Mouse (Mus musculus): ENCODE data around the gene C2cd4c.

The C2cd4c gene

DNA sequence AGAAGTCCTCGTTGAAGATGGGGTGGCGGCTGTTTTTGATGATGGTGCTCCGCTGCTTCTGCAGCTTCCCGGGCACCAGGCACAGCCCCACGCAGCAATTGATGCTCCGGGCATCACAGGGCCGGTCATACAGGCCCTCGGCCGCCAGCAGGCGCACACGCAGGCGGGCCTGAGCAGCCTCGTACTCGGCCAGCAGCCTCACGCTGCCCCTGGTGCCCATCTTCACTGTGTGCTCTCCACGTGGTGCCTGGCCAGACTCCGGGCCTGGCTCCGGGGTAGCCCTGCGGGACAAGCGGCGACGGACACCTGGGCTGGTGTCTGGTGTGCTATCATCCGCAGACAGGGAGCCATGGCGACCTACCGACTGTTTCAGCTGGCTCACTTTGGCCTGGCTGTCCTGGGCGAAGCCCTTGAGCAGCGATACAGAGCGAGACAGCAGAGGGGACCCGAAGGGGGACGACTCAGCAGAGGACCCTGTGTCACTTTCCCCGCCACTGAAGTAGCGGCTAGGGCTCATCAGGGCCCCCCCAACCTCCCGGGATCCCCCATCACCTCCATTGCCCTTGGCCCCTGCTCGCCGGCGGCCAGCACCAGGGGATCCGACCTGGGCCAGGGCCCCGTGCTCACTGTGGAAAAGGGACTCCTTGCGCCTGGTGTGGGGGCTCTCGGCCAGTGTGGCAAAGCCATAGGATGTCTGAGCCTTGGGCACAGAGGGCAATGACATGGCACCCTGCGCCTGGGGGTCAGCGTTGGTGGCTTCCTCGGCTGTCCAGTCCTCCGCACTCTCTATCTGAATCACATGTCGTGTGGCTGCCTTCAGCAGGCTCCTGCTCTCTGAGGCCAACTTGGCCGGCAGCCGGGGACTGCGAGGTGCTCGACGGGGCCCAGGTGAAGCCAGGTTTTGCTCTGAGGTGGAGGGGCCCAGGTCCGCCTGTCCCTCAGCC, 1.4 kb downstream of the C2cd4c start:
- no peak for DNase-seq (ENCODE audit: low read depth, low spot score)

DNA sequence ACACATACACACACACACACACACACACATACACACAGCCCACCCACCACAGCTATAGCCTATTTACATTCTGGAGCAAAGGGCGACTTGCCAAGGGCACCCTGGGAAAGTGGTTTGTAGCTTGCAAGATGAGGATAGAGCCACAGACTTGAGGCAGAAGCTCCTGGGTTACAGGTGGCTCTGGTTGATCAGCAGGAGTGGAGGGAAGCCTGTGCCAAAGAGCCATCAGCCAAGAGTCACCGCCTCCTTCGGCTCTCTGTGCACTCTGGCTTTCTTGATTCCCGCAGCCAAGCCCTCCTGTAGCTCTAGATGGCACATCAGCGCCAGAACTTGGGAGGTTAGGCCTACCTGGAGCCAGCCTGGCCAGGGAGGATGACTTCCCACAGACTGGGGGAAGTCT, 2.5 kb downstream of the C2cd4c start:
- DNase-seq (ENCODE audit: low read depth, low spot score): peak; percentile 21

DNA sequence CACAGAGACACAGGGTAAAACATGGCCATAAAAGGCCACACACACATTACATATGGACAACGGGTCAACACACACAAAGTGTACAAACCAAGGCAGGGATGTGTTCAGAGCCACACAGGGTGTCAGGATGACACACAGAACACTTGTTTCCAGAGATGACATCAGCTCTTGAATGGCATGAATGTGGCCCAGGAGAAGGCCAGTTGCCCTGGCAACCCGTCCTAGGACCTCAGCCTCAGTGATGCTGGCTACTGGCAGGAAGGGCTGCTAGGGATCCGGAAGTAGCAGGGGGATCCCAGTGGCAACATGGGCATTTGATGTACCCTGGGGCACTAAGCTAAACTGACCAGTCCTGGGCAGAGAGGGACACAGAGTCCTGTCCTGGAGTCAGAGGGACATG, 4.5 kb downstream of the C2cd4c start:
- DNase-seq (ENCODE audit: low read depth, low spot score): no peak

DNA sequence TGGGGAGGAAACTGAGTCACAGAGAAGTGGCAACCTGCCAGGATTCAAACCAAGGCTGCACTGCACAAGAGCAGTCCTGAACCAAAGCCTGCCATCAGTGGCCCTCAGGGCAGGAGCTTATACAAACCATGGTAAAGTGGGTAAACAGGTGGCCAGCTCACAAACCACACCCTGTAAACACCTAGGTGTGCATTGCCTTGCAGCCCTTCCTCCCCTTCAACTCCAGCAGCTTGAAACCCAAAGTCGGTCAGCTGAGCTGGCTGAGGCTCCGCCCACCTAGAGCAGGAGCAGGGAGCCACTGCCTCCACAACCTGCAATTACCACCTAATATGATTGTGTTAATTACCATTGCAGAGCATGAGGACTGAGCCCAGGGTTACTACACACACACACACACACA, 5.9 kb downstream of the C2cd4c start:
- DNase-seq (ENCODE audit: low read depth, low spot score): no peak

DNA sequence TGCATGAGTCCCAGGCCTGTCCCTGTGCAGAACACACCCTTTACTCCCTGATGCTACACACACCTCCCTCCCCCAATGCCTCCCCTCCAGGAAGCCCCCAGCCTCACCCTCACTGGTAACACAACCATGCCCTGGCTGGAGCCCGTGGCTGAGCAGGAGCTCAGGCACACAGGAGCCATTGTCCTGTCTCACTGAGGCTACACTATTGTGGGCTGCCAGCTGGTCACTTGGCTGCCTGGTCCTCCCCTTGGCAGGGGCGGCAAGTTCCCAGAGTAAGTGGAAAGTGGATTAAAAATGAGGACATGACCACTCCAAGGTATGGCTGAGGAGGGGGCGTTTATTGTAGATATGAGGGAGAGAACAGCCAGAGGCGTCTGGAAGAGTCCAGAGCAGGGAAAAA, 7.3 kb downstream of the C2cd4c start:
- DNase-seq (ENCODE audit: low read depth, low spot score): no peak

DNA sequence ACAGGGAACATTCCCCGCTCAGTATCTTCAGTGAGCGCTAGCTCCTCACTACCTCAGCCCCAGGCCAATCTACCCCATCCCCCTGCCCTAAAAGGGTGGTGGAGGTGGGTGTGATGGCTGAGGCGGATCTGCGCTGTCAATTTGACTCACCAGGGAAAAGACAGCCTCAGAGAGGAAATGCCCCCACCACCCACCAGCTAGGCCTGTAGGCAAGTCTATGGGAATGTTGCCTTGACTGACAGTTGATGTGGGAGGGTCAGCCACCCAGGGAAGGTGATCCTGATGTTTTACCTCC, 15.9 kb downstream of the C2cd4c start:
- DNase-seq (ENCODE audit: low read depth, low spot score): no peak

DNA sequence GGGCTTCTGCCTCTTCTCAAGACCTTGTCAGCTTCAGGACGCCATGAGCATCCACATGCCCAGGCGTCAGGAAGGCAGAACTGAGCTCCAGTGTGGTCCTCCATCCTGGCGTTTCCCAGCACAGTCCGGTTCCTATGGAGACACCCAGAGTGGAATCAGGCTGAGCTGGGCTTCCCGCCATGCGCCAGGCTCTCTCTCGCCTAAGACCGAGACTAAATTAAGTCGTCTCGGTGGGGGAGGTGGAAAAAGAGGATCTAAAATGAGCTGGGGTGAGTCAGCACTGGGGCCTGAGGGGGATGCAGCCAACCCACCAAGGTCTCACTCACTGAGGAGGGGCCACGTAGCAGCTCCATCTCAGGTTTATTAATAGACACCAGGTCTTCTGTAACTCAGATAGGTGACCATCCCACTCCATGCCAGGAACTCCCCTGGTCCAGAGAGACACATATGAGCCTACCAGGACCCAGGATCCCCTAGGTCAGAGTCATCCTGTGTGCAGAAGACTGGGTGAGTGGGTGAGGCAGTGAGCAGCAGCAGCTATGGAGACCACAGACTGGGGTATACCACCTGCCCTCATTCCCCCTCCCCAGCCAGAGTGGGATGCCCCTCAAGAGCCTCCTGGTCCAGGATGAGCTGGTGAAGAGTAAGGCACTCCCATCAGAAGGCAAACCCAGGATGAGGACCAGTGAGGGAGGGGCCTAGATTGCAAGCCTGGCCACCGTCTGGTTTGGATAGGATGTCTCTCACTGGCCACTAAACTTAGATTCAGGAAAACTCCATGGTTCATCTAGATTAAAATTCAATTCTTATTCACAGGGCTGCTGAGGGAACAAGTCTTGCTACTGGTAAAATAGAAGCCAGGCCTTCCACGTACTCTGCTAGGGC, 16.5 kb downstream of the C2cd4c start:
- no peak for DNase-seq (ENCODE audit: low read depth, low spot score)

DNA sequence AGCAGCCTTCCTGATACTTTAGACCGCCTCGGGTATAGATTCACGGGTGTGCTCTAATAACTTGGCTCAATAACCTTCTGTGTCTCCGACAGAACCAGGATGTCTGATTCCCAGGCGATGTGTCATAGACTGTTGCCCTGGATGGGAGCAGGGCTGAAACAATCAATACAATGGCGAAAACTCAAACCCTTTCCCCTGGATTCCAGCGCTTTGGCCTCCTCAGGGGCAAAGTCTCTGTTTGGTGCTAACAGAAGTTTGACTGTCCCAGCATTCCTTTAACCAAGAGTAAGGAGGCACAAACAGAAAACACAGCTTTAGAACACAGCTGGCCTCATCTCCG, 18.3 kb downstream of the C2cd4c start:
- no peak for DNase-seq (ENCODE audit: low read depth, low spot score)

DNA sequence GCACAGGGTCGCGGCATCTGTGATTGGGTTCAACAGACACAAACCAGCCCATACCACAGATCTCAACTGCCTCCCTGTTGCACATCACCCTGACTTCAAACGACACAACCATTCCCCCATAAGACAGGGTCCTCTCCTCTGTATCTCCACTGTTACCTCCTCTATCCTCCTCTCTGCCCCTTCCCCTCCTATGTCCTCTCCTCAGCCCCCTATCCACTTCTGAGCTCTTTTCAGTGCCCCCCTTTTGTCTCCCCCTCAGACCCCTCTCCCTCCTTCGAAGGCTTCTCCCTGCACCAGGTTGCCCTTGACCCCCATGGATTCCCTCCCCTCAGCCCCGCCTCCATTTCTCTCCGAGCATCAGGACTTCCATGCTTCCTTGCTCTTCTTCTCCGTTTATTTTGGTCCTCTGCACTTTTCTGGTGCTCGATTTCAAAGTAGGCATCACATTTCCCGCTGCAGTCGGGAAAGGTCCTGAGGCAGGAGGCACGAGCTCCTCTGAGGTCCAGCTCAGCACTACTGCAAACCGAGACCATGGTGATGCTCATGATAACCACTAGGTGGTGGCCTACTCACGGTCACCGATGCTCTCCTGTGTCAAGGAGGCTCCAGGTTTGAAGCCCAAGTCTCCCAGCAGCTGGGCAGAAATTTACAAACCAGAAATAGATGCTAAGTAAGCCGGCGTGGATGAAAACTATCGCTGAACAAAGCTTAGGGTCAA, 18.8 kb downstream of the C2cd4c start:
- peak; percentile 79 for DNase-seq (ENCODE audit: low read depth, low spot score)

DNA sequence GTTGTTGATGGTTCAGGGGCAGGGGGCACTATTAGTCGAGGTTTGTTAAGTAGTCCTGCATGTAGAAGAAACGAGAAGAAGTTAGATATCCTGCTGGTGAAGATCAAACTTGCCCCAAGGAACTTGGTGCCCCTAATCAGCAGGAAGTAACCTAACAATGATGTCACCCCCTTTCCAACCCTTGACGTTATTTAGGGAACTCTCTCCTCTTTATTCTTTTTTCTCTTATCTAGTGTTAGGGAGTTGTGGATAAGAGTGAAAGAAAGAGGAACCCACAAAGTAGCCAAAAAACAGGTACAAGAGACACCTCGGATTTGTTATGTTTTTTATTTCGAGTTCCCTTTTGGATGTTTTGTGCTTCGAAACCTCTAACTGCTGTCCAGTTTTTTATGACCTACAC, 19.7 kb downstream of the C2cd4c start:
- no peak for DNase-seq (ENCODE audit: low read depth, low spot score)

DNA sequence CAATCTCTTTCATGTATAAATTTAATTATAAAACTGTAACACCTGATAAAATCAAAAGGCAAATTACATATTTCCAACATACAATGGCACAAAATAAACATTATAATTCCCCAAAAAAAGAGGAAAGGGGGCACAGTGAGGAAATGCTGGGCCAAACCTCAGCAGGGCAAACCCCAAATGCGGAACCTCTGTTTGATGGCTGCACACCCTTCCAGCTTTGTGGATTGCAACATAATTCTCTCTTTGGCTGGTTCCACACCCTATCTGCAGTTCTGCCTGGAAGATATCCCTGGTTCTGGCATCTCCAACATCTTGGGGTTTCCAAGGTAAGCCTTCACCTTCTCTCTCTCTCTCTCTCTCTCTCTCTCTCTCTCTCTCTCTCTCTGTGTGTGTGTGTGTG, 23.1 kb downstream of the C2cd4c start:
- no peak for DNase-seq (ENCODE audit: low read depth, low spot score)

DNA sequence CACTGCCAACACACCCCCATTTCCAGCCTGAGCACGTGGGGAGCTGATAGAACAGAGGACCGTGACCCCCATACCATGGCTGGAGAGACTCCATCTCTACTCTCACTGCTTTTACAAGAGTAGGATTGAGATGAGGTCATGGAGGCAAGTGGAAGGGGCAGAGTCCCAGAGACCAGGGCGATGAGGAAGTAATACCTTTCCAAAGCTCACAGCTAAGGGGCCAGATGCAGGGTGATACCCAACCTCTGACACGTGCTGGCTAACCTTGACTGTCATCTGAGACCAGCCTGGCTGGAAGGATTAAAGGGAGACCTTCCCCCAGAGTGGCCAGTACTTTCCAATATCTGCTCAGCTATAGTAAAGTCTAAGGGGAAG, 26.1 kb downstream of the C2cd4c start:
- no peak for DNase-seq (ENCODE audit: low read depth, low spot score)

DNA sequence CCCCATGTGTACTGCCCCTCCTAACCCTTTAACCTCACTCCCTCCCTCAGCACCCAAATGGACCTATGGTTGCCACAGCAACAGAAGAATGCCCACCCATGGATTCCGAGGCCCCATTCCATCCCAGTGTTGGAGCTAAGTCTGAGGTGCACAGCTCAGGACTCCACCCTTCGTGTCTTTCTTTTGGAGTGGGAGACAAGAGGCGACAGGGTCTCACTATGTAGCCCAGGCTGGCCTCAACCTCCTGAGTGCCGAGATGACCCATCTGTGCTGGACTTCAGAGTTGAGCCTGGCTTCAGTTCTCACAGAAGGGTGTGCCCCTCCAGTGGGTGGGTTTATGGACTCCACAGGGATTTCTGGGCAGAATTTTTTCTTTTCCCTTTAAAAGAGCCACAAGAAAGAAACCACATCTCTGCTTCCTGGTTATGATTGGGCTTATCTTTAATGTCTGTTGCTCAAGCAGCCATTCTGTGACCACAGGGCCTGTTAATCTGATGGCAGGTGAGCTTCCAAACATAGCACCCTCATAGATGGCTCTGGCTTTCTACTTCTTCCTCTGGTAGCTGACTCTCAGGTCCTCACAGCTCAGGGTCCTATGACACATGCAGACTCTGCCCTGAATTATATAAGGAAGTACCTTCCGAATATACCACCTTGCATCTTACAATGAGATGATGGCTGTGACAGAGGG, 26.6 kb downstream of the C2cd4c start, which contains the start of gene Theg:
Gene Theg (minus strand): TSS at position 271 of the 691 bp plus-strand sequence.
- DNase-seq (ENCODE audit: low read depth, low spot score): no peak

DNA sequence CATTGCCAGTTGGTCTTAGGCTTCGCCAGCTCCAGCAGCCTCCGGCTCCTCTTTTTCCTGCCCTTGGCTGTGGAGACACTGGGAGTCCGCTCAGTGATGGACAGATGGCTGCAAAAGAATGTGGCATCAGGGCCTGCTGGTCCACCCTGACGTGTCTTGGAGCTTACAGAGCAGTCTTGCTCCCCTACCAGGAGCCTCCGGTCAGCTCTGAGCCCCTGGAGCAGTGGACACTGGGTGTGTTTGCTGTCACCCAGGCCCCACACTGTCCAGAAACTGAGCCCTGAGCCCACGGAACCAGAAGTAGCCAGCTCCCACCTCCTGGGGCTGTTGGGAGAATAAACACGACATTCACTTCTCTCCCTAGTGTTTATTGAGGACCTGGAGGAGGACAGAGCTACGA, 27.6 kb downstream of the C2cd4c start:
- no peak for DNase-seq (ENCODE audit: low read depth, low spot score)

DNA sequence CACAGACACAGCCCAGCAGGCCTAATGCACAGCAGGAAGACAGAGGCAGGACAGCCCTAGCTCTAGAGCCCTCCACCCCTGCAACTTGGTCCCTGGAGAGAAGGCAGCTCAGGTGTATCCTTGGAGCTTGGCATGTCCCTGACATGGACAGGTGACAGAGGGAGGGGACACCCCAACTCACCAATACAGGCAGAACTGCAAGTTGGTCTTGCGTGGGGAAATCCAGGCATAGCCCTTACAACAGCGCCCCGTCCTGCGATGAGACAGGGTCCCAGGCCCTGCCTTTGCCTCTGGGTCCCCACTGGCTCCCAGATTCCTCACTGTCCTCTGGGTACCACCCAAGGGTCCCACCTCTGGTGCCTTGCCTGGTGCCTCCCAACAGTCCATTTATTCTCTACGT, 28.1 kb downstream of the C2cd4c start:
- no peak for DNase-seq (ENCODE audit: low read depth, low spot score)

DNA sequence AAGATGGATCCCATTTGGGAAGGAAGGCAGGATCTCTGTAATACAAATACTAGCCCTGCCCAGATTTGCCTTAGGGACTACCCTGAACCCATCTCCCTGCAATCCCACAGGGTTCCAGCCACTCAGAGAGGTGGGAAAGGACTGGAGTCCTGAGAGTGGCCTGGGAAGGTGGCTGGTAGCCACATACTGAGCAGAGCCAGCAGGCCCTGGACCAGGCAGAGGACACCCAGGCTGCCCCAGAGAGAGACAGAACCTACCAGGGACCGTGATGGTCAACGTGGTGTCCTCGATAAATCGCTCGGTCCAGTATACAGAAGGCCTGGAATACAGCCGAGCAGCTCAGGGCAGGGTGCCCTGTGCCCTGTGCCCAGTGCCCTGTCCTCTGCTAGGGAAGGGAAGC, 28.7 kb downstream of the C2cd4c start:
- DNase-seq (ENCODE audit: low read depth, low spot score): no peak

DNA sequence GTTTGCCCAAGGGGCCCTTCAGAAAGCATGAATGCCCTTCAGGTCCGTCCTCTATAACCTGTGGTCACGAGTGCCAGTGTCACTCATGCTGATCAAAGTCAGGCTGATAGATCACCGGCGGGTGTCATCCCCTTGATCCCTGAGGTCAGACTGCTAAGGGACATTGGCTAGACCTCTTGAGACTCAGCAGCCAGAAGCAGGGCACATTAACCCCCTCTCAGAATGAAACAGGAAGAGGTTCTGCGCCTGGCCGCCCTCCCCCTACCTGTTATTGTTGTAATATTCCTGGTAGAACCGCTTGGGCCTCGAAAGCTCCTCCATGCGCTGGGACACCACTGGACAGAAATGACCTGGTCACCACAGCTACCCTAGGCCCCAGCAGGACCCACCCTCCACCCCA, 29.4 kb downstream of the C2cd4c start:
- DNase-seq (ENCODE audit: low read depth, low spot score): no peak

DNA sequence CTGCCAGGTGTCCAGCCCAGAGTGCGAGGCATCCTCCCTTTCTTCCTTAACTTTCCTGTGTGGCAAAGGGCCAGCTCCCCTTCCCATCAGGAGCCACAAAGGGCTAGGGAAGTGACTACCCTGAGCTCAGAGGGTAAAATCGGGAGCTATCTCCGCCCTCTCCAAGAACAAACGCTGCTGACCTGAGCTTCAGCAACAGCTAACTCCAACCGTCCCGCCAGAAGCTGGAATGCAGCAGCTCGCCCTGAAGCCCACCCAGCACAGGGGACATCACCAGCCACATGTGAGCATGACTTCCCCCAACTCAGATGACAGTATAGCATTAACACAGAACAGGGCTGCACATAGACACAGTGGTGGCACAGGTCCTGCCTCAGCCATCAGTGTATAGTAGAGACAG, 29.8 kb downstream of the C2cd4c start:
- no peak for DNase-seq (ENCODE audit: low read depth, low spot score)

DNA sequence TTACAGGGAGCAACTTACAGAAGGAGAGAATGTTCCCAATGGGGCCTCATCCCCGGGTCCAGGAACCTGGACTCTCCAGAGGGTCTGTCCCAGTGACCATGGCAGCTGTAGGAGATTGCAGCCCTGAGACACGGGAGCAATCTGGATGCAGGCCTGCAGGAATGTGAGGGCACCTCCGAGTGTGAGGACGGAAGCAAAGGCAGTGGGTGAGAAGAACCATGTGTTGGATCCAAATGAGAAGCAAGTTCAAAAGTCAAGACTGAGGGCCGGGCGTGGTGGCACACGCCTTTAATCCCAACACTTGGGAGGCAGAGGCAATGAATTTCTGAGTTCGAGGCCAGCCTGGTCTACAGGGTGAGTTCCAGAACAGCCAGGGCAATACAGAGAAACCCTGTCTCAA, 32.3 kb downstream of the C2cd4c start:
- DNase-seq (ENCODE audit: low read depth, low spot score): no peak

DNA sequence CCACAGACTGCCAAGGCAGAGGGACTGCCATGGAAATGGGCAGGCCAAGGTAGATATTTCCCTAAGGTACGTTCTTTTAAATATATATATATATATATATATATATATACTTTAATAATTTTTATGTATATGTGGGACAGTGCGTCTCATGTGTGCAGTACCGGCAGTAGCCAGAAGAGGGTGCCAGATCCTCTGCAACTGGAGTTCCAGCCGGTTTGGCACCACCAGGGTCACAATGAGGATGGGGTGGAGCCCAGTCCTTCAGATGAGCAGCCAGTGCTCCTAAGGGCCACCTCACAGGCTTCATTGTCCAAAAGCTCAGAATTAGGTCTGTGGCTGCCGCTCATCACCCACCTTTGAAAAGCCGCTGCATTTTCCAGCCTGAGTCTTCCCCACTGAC, 33.0 kb downstream of the C2cd4c start:
- peak; percentile 73 for DNase-seq (ENCODE audit: low read depth, low spot score)

DNA sequence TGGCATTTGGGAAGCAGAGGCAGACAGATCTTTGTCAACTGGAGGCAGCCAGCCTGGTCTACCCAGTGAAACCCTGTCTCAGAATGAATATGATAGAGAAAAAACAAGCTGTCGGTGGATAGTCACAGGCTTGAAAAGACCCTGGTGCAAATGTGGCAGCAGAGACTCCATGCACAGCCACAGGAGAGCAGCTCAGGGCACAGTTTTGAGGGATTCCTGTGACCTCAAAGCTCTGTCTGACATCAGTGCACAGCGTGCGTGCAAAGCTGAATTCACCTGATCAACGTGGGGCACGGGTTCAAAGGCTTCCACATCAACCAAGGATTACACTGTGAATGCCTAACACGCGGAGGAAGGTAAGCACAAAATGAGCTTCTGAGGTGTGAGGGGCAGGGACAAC, 33.5 kb downstream of the C2cd4c start:
- no peak for DNase-seq (ENCODE audit: low read depth, low spot score)

DNA sequence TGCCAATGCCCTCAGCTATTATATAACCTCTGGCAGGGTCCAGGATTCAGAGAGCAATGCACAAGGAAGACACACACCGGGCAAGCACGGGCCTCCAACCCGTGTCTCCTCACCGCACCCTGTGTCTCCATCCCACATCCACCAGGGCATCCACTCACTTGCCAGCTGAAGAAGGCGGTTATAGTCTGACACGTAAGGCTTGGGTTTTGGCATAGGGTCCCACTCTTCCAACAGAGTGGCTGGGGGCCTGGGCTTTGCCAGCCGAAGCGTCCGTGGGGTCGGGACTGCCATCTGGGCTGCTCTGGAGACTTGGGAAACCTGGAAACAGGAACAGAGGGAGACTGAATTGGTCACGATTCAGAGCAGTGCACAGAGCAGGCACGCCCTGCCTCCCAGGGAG, 34.0 kb downstream of the C2cd4c start:
- no peak for DNase-seq (ENCODE audit: low read depth, low spot score)
